Comparison of ENCODE assay signal across 15 mouse cellular contexts in the genomic region with DNA sequence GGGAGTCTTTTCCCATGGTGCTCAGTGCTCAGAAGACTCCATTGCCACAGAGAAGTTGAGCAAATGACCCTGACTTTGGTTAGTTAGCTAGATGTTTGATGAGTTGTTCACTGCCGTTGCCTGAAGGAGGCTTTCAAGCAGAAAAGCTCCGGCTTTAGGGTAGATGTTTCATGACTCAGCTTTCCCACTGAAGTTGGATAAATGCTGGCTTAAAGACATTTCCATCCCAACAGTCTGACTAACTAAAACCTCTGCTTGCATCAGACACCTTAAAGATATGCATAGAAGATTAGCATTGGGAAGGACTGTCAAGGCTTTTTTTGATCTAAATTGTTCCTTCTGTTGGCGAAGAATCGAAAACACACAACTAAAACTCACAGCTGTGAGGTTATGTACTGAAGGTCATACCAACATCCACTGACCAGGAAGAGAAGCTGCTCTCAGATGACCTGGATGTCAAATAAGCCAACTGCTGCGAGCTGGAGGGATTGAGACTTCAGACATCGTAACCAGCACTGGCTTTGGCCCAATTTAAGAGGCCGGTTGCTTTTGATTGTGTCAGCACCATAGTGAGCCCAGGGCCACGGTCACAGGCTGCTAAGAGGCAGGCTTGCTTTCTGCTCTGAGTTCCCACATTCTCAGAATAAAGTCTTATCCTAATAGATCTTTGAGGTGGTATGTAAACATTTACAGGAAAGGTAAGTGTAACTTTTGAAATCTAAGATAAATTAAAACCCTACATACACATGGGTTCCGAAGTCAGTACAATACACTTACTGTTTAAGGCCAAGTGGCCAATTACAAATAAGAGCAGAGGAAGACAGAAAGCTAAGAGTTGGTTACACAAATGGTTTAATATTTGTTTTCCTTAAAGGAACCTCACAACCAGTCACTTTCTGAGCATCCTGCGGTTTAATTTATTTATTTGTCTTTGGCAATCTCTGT.
DNase-seq lines count a peak whose midpoint lies in the region; ATAC-seq lines count a peak whose summit lies in the region.
"Had no signal": no experiment of that assay in that cellular context is flagged by ENCODE, and none has a peak within 500 bp of the region (broad histone marks: within the 10 kb centered on the region; RNA-seq: fewer than 3 reads in every experiment).

No protein-coding gene starts in this region.

- DNase-seq in kidney, adult 9 months: peak; percentile 27
- DNase-seq in cerebellum, adult 9-10 months: peak; percentile 36
- DNase-seq in cerebellum, postnatal 14 days: peak; percentile 37 to 42
- peak; percentile 5 for DNase-seq in lung, postnatal 36 days
- no peak for DNase-seq in heart, postnatal 36 days
- DNase-seq: gastrocnemius, postnatal 10 days; heart, postnatal 14 days; midbrain, embryonic 14.5 days had no signal

- intact Hi-C loops in heart, postnatal 36 days (cut with DNase I): no loop called here

- no peak overlapping the region for H3K4me2 ChIP-seq in kidney, embryonic 16.5 days (replicated peaks; ENCODE audit: low read depth, low read length)
- H3K4me2 ChIP-seq: liver, embryonic 11.5 days had no signal

- no peaks in the 10 kb centered on the region for H3K9me3 ChIP-seq in kidney, embryonic 16.5 days (ENCODE audit: low read length)
- H3K9me3 ChIP-seq: heart, embryonic 10.5 days had no signal

- H3K9ac ChIP-seq in kidney, embryonic 16.5 days (replicated peaks; ENCODE audit: low read length): no peak overlapping the region

- H3K4me3 ChIP-seq in kidney, embryonic 16.5 days (ENCODE audit: low read length): no peak overlapping the region
- H3K4me3 ChIP-seq: heart, embryonic 10.5 days had no signal

- no peak for ATAC-seq in kidney, embryonic 16.5 days (ENCODE audit: low FRiP score, low TSS enrichment)
- ATAC-seq in activated CD4-positive, CD25-positive, alpha-beta regulatory T cell, adult 4 months: no peak
- ATAC-seq: CD4-positive, CD25-positive, alpha-beta regulatory T cell, adult 4 months; forebrain, embryonic 16.5 days; hindbrain, embryonic 16.5 days had no signal

- H3K27ac ChIP-seq in kidney, embryonic 16.5 days (ENCODE audit: low read length): no peak overlapping the region
- H3K27ac ChIP-seq: heart, embryonic 10.5 days had no signal

- no peaks in the 10 kb centered on the region for H3K36me3 ChIP-seq in kidney, embryonic 16.5 days (ENCODE audit: insufficient read depth, low read length)
- H3K36me3 ChIP-seq: heart, embryonic 10.5 days had no signal

- WGBS in kidney, embryonic 16.5 days: 60% methylated on average over 10 of the region's 10 CpGs

- H3K4me1 ChIP-seq in kidney, embryonic 16.5 days (ENCODE audit: insufficient read depth, low read length): no peaks in the 10 kb centered on the region

- no peaks in the 10 kb centered on the region for H3K27me3 ChIP-seq in kidney, embryonic 16.5 days (ENCODE audit: insufficient read depth, low read length)

Comparison
In these comparisons a context has a peak if more than half of its experiments do, and no peak if none do; other contexts are left out.
1. DNase-seq: peak in kidney, adult 9 months (single experiment), cerebellum, adult 9-10 months (single experiment), cerebellum, postnatal 14 days (2 of 2) and lung, postnatal 36 days (single experiment); none in heart, postnatal 36 days (0 of 2).